Mouse (Mus musculus) urinary bladder, adult 18-20 months (tissue): Measurements from ENCODE around the gene Ptrh1.

Experiments used
- DNase-seq, 2 experiments: peaks; one replicate each; pipeline ENCODE4 v3.0.0; 2022; ENCODE audit warnings: low spot score in 2 of 2, mixed read lengths in 2 of 2

Gene Ptrh1

DNA sequence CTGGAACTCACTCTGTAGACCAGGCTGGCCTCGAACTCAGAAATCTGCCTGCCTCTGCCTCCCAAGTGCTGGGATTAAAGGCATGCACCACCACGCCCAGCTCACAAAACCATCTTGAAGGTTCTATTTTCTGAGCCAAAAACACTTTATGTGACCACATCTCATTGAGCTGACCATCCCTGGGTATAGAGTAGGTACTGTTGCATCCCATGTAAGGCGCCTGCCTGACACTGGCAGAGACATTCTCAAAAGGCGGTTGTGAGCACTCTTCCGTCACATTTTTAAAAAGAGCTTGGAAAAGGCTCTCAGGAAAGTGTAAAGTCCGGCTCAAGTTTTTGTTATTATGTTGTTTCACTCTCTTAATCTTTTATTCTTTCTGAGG is 18.9 kb upstream of the Ptrh1 start:
- no peak for DNase-seq

DNA sequence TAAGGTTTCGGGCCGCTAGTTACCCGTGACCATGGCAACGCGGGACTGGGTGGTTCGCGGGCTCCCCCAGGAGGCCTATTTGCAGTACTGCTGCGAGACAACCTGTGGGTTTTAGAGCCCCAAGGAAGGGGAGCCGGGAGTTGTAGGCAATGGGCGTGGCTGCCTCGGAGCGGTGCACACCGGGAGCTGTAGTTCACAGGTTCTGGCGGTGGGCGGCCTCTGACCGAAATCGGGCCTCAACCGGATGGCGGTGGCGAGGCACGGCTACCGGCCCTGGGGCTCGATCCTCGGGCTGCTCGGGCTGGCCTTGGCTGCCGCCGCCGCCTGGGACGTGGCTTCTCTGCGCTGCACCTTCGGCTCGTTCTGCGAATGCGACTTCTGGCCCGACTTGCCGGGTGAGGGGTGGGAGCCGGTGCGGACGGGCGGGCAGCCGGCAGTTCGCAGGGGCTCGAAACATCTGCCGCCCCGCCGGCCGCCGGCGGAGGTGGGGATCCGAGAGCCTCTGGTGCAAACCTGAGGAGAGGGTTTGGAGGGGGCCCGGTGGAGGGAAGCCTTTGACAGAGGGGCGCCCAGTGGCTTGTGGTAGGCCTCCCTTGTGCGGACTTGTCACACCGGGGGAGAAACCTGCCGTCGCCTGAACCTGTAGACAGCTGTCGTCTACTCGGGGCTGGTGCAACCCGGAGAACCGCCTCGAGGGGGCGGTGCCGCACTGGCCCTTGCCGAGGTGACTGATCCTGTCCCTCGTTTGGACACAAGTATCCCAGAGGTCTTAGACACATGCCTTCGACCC is 18.3 kb upstream of the Ptrh1 start, which contains the start of gene Tor2a:
Gene Tor2a (plus strand): TSS at position 179 of the 790 bp plus-strand sequence.
- peak; percentile 94 to 96 for DNase-seq

GRCm38 (mm10) chr2:32758503-32758902 is 17.1 kb upstream of the Ptrh1 start:
- no peak for DNase-seq

DNA sequence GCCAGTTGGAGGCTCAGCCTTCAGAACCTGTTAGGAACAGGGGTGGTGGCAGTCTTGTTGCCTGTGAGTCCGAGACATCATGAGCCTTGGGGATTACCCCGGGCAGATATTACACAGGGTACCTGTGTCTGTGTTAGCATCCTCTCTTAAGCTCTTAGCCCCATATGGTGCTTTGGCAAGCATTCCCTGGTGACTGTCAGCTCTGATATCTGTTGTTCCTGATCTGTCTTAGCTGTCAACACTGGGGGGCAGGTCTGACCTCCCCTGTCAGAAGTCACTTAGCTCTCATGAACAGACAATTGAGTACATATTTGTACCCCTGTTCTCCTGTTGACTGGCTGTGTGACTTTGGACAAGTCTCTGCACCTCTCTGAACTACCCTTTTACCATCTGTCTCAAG is 16.6 kb upstream of the Ptrh1 start:
- no peak for DNase-seq

DNA sequence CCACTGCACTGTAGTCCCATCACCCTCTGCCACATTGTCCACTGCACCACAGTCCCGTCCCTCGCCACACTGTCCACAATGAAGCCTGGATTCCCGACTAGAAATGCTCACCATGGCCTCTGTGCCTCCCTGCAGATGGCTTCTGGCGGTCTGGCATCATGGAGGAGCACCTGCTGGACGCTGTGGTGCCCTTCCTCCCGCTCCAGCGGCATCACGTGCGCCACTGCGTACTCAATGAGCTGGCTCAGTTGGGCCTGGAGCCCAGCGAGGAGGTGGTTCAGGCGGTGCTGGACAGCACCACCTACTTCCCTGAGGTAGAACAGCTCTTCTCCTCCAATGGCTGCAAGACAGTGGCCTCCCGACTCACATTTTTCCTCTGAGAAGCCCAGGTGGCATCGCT is 14.2 kb upstream of the Ptrh1 start:
- no peak for DNase-seq

DNA sequence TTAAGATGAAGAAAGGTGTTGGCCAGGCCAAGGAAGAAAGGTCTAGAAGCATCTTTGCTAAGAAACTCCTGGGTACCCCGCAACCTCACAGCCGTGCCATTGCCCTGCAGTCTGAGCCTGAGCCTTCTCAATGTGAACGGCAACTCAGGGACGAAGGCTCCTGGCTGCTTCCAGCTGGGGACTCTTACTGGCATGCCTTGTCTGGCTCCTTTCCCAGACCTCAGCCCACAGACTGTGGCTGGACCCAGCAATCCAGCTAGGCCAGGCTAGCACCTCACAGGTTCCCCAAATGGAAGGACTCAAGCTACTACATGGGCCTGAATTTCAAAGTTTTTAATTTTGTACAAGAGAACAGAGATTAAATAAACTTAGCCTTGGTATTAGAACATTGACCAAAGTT is 13.7 kb upstream of the Ptrh1 start:
- DNase-seq, result no peak

- no peak for DNase-seq
These were observed 12.2 kb upstream of the Ptrh1 start for GRCm38 (mm10) chr2:32763353-32763752.

- DNase-seq, result no peak
These were observed 8.3 kb upstream of the Ptrh1 start for GRCm38 (mm10) chr2:32767241-32767640.

DNA sequence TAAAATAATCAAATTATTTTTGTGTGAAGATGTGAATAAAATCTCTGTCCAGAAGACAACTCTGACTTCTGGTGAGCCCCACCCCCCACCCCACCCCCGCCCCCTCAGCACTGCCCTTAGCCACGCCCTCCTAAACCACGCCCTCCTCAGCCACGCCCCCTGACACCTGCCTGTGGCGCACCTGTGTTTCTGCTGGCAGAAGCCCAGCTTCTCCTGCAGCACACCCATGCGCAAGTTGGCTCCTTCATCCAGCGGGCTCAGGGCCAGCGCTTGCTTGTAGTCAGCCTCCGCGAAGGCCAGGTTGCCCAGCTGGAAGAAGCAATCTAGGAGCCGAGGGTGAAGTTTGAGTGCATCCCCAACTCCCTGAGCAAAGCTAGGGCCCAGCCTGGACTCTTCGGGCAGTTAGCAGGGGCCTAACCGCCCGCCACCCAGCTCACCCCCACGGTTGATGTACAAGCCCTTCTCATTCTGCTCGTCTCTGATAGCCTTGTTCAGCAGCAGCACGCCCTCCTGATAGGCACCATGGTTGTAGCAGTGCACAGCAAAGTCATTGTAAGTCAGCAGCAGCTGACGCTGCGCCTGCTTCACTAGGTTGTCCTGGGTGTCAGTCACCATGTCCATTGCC is 6.8 kb upstream of the Ptrh1 start:
- no peak for DNase-seq

DNA sequence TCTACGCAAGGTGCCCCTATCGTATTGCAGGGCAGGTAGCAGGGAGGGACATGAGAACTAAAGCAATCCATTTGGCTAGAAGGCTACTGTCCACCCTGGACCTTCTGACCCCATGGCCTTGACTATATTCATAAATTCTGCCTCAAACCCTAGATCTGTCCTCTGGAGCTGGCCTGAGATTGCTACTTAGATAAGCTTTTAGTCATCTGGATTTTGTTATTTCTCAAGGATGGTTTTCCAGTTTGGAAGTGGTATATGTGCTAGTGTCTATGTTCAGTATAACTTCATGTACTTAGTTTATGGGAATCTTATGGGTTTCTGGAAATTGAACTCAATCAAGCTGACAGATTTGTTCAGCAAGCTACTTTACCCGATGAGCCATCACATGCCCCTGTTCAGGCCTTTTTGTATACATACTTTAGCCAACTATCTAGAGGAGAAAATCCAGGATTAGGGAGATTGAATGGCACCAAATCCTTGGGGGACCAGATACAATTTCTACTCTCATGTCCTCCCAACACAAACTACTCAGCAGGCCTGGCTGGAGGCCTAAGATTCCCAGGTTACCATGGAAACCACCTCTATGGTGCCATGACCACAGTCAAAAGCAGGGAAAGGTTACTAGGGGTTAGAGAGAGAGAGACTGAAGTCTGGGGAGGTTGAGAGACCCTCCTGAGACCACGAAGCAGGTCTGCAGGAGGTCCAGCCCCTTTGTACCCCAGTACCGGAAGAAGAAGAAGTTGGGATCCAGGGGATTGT is 6.1 kb upstream of the Ptrh1 start:
- no peak for DNase-seq

DNA sequence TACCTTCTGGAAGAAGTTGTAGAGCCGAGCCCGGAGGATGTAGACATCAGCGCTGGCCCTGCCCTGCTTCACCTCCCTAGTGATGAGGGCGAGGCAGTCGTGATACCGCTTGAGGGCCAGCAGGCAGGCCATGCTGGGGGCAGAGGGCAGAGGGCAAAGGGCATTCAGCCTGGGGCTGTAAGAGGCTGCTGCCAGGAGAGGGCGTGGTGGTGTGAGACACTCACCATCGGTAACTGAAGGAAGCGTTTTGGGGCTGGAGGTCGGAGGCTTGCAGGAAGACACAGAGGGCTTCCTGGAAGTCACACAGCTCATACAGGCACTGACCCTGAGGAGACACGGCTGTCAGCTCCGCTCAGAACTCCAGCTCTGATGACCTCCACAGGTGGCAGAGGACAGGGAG is 3.7 kb upstream of the Ptrh1 start:
- DNase-seq, result no peak

GRCm38 (mm10) chr2:32772626-32773279 is 2.8 kb upstream of the Ptrh1 start:
- no peak for DNase-seq

DNA sequence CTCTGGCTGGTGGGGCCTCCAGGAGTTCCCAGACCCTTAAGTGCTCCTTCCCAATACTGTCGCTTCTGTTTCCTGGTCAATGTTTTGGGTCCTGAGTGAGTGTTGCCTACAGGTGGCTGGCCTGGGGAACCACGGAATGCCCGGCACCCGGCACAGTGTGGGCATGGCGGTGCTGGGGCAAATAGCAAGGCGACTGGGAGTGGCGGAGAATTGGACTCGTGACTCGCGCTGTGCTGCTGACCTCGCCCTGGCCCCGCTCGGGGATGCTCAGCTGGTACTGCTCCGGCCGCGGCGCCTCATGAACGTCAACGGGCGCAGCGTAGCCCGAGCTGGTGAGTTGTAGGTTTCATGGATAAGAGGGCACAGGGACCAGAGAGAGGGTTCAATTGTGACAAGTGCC is 606 bp downstream of the Ptrh1 start:
- no peak for DNase-seq

DNA sequence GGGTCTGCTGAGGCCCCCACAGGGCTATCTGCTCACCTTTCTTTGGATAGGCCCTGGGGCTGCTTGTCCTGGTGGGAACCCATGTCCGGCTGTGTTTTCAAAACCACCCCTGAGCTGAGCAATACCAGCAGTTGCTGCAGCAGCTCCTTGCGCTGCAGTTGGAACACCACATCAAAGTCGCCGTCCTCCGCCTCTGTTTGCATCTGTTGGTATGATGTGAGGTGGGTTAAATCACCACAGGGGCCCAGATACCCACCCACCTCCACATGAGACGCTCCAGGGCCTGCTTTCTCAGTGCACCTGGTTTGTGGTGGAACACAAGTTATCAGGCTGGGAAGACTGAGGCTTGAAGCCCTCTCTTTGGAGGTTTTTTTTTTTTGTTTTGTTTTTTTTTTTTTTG is 2.5 kb downstream of the Ptrh1 start:
- DNase-seq, result no peak

- peak; percentile 43 to 45 for DNase-seq
These were observed 3.5 kb downstream of the Ptrh1 start for GRCm38 (mm10) chr2:32779131-32779530.

DNA sequence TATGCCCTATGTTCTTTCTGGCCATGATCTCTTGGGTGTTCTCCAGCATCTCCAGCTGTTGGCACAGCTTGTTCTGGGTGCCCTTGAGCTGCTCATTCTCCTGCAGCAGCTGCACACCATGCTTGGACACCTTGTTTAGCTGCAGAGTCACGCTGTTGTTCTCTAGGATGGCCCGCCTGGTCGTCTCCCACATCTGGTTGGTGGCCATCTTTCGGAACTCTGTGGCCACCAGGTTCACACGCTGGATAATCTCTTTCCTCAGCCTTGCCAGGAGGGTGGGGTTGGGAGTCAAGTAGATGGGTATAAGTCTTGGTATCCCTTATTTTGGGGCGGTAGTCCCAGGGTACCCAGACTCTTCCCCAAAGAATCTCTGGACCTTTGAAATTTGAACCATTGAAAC is 4.1 kb downstream of the Ptrh1 start:
- no peak for DNase-seq

DNA sequence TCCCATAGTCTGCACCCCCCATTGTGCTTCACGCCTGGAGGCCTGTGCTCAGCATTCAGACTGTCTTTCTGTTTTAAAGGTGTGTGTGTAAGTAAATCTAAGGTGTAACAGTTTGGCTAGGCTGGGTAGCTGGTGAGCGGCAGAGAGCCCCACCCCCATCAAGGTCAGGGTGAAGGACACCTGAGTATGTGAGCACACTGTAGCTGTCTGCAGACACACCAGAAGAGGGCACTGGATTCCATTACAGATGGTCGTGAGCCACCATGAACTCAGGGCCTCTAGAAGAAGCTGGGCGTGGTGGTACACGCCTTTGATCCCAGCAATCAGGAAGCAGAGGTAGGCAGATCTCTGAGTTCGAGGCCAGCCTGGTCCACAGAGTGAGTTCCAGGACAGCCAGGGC is 6.1 kb downstream of the Ptrh1 start:
- no peak for DNase-seq

GRCm38 (mm10) chr2:32784048-32784681 is 8.6 kb downstream of the Ptrh1 start, which contains the start of gene Cfap157:
Gene Cfap157 (minus strand): TSS chr2:32784428.
- DNase-seq, result no peak

DNA sequence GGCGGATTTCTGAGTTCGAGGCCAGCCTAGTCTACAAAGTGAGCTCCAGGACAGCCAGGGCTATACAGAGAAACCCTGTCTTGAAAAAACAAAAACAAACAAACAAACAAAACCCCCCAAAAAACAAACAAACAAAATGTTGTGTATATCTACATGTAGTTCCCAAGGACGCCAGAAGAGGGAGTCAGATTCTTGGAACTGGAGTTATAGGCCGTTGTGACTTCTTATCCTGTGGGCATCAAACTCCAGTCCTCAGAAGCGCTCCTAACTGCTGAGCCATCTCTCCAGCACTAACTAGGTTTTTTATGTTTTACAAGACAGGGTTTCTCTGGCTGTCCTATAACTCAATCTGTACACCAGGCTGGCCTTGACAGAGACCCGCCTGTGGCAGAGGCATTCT is 11.6 kb downstream of the Ptrh1 start:
- DNase-seq, result no peak

DNA sequence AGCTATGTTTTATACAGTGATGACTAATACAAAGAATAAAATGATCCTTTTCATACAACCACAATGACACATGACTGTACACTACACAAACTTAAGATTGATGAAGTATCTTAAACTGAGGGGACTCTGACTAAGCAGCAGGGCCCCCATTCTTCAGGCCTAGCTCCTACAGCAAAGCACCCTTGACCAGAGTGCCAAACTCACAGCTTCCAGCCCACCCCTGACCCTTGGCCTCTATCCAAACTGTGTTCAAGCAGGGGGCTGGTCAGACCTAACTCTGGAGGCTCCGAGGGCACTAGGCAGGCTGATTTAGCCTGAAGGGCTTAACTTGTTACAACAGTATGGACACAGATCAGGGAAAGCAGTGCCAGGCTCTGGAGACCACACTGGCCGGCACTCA is 13.0 kb downstream of the Ptrh1 start:
- DNase-seq, result no peak

GRCm38 (mm10) chr2:32791297-32791696 is 15.7 kb downstream of the Ptrh1 start:
- peak in 1 of 2 experiments; percentile 35 for DNase-seq
